Mouse (Mus musculus) liver, embryonic 14.5 days (tissue): ENCODE results near the gene Wasl. TPM values are rescaled to one million over a fixed set of nuclear protein-coding genes. Genes with fewer than 3 reads are reported as not detected.

Experiments used
- ATAC-seq: fragments of 200-750 bp; cut with Nextera tagmentation; 2 replicates; pipeline ENCODE4 v1.8.0; 2017; ENCODE audit warnings: moderate number of reproducible peaks, mild to moderate bottlenecking, moderate library complexity; ENCODE audit not compliant: insufficient read depth
- DNase-seq, 3 experiments: peaks; one replicate each; pipeline ENCODE4 v3.0.0-alpha.2; 2012 to 2013; ENCODE audit warnings: low read depth in 3 of 3, low spot score in 3 of 3
- H3K27ac ChIP-seq: fragments of 300-500 bp; sonication (generic); 2 replicates; pipeline ENCODE4 v1.5.1; 2014; ENCODE audit warnings: moderate library complexity, mild to moderate bottlenecking, control low read depth, inconsistent platforms
- H3K27me3 ChIP-seq: fragments of 300-500 bp; sonication (generic); 2 replicates; pipeline ENCODE4 v1.6.1; 2014; ENCODE audit warnings: mild to moderate bottlenecking, low read length, moderate library complexity; ENCODE audit not compliant: control insufficient read depth, insufficient read depth
- H3K36me3 ChIP-seq: fragments of 300-500 bp; sonication (generic); replicated peaks from 2 replicates; pipeline ENCODE4 v1.6.1; 2014; ENCODE audit warnings: low read depth; ENCODE audit not compliant: control insufficient read depth, insufficient read depth
- H3K4me1 ChIP-seq, 2 experiments: fragments of 200-500 bp in 1 of 2; fragments of 300-500 bp in 1 of 2; sonication (generic) in 1 of 2; replicated peaks; 2 replicates each; pipeline ENCODE4 v1.6.1; 2012 to 2014; ENCODE audit warnings: antibody characterized with exemption in 1 of 2, inconsistent platforms in 1 of 2, low read length in 1 of 2; ENCODE audit not compliant: control insufficient read depth in 2 of 2, insufficient read depth in 2 of 2
- H3K4me2 ChIP-seq: fragments of 300-500 bp; sonication (generic); 2 replicates; pipeline ENCODE4 v1.6.1; 2014; ENCODE audit warnings: low read depth, mild to moderate bottlenecking, control low read depth, moderate library complexity
- H3K4me3 ChIP-seq, 2 experiments: fragments of 200-500 bp in 1 of 2; fragments of 300-500 bp in 1 of 2; sonication (generic) in 1 of 2; 2 replicates each; pipeline ENCODE4 v1.5.1; 2012 to 2014; ENCODE audit warnings: low read depth in 2 of 2, low read length in 2 of 2, mild to moderate bottlenecking in 2 of 2, control low read depth in 1 of 2, inconsistent platforms in 1 of 2, moderate library complexity in 1 of 2; ENCODE audit not compliant: insufficient read depth in 1 of 2
- H3K9ac ChIP-seq: fragments of 300-500 bp; sonication (generic); replicated peaks from 2 replicates; pipeline ENCODE4 v1.6.1; 2014; ENCODE audit warnings: mild to moderate bottlenecking, control low read depth, moderate library complexity
- H3K9me3 ChIP-seq: fragments of 300-500 bp; sonication (generic); 2 replicates; pipeline ENCODE4 v1.6.1; 2016; ENCODE audit warnings: low read length, mixed read lengths; ENCODE audit not compliant: control insufficient read depth
- CTCF ChIP-seq: IDR thresholded peaks from 2 replicates; pipeline ENCODE4 v1.5.1; 2016; ENCODE audit warnings: antibody characterized with exemption, low read depth, control low read depth
- EP300 ChIP-seq: IDR thresholded peaks from 2 replicates; pipeline ENCODE4 v1.6.1; 2016; ENCODE audit warnings: antibody characterized with exemption, low read depth
- WGBS: fragments of 180-500 bp; shearing (Covaris S2); extraction: QIAGEN DNeasy Blood & Tissue Kit; methylation state at CpG from one replicate; pipeline ENCODE4 v1.1.7; 2014; ENCODE audit not compliant: insufficient replicate concordance; 5-methylcytosine and 5-hydroxymethylcytosine counted together
- polyA plus RNA-seq, 2 experiments: library from polyadenylated mRNA; depleted of rRNA in 1 of 2; stranded (reverse) in 1 of 2; unstranded in 1 of 2; fragments of >200 nt; fragmentation: Nextera tagmentation in 1 of 2; extraction: Ambion mirVana in 1 of 2; gene quantifications; 2 replicates each; pipeline versions ENCODE4 v1.2.1 to v1.2.3; 2012 to 2014

The Wasl gene
- polyA plus RNA-seq, 2 experiments = 6.0 to 11.4 TPM

DNA sequence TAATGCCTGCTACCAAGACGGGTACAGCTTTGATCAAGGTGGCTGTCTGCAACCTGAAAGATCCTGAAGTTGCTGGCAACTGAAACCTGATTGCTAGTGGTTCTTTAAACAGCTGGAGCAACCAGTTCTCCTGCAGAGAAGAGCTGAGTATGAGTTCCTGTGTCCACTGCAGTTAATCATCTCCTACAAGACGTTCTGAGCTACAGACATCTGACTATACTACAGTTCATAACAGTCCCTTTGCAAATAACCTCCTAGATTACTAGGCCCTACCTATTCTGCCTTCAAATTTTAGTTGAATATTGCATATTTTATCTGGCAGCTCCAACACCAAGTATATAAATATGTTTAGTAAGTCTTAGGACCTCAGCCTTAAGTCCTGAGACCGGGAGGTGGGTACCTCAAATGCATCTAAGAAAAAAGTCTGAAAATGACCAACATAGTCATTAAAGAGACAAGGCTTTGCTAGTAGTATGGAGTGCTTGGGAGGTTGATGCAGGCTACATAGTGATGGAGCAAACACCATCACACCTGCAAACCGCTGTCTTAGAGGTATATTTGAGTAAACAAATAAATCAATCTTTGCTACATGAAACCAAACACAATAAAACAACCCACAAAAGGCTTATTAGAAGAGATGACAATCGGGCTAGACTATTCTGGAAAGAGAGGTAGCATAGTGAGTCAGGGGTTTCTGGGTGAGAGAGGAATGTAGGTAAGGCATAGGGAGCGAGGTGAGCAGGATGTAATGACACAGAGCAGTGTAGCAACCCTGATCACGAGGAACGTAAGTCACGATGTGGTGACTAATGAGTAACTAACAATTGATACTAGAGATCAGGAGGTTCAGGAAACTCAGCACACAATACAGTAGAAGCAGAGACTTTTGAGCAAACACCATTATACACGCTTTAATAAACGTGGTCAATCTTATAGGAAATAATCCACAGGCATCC, 29.9 kb upstream of the Wasl start:
- DNase-seq (no peak), ATAC-seq (no peak)
- Histone ChIP-seq H3K9ac (no peak overlapping the region), H3K9me3 (no peaks in the 10 kb centered on the region), H3K4me2 (no peak overlapping the region), H3K27ac (no peak overlapping the region), H3K4me3 (no peak overlapping the region), H3K4me1 (no peaks in the 10 kb centered on the region), H3K27me3 (no peaks in the 10 kb centered on the region), H3K36me3 (no peaks in the 10 kb centered on the region)
- WGBS = 53% methylated on average over 11 of the region's 11 CpGs
- TF ChIP-seq EP300 (no peak), CTCF (no peak)

- no peak overlapping the region for H3K4me2 ChIP-seq
- no peak for TF ChIP-seq EP300
- no peak for TF ChIP-seq CTCF
- H3K9me3 ChIP-seq = no peaks in the 10 kb centered on the region
- no peaks in the 10 kb centered on the region for H3K27me3 ChIP-seq
- H3K4me3 ChIP-seq = no peak overlapping the region
- no peak for DNase-seq
- H3K4me1 ChIP-seq = no peaks in the 10 kb centered on the region
- no peak overlapping the region for H3K27ac ChIP-seq
- WGBS = 48% methylated on average over 1 of the region's 1 CpGs
- H3K36me3 ChIP-seq = no peaks in the 10 kb centered on the region
- ATAC-seq = no peak
- no peak overlapping the region for H3K9ac ChIP-seq
Observed at GRCm38 (mm10) chr6:24687871-24688270, 23.1 kb upstream of the Wasl start.

GRCm38 (mm10) chr6:24683113-24683512, 18.3 kb upstream of the Wasl start:
- DNase-seq = no peak
- H3K4me2 ChIP-seq = no peak overlapping the region
- H3K27ac ChIP-seq = no peak overlapping the region
- H3K9ac ChIP-seq = no peak overlapping the region
- H3K36me3 ChIP-seq = no peaks in the 10 kb centered on the region
- WGBS = 68% methylated on average over 3 of the region's 3 CpGs
- no peaks in the 10 kb centered on the region for H3K27me3 ChIP-seq
- no peaks in the 10 kb centered on the region for H3K9me3 ChIP-seq
- ATAC-seq = no peak
- H3K4me1 ChIP-seq = no peaks in the 10 kb centered on the region
- TF ChIP-seq CTCF (no peak), EP300 (no peak)
- no peak overlapping the region for H3K4me3 ChIP-seq

DNA sequence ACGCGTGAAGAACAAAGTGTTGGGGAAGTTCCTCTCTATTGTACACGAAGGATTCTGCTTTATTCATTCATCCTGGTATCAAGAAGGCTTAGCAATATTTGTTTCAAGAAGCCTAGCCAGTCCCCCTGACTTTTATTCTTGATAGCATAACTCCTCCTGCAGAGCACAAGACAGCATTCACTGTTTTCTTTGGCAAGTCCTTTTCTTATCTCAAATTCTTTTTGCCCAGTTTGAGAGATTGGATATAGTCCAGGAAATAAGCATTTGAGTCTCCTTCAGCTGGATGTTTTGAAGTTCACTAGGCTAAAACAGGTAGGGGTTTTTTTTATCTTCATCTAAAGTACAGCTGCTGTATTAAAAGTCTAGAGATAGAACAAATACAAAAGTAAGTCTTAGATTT, 3.0 kb upstream of the Wasl start:
- Histone ChIP-seq H3K4me1 (peaks cover 0 to 5% of the 10 kb centered on the region in 2 experiments; a peak in 1 of 4 replicates), H3K27me3 (no peaks in the 10 kb centered on the region), H3K9me3 (no peaks in the 10 kb centered on the region), H3K9ac (no peak overlapping the region), H3K27ac (no peak overlapping the region), H3K36me3 (no peaks in the 10 kb centered on the region), H3K4me3 (no peak overlapping the region), H3K4me2 (no peak overlapping the region)
- ATAC-seq (no peak), DNase-seq (no peak)
- TF ChIP-seq CTCF (no peak), EP300 (no peak)
- 65% methylated on average over 3 of the region's 3 CpGs for WGBS

- WGBS = 76% methylated on average over 5 of the region's 5 CpGs
- H3K36me3 ChIP-seq = no peaks in the 10 kb centered on the region
- no peaks in the 10 kb centered on the region for H3K27me3 ChIP-seq
- H3K4me2 ChIP-seq = no peak overlapping the region
- H3K9ac ChIP-seq = no peak overlapping the region
- peaks cover 6 to 10% of the 10 kb centered on the region in 2 experiments; a peak in 3 of 4 replicates for H3K4me1 ChIP-seq
- H3K27ac ChIP-seq = no peak overlapping the region
- H3K4me3 ChIP-seq = no peak overlapping the region
- TF ChIP-seq EP300 (no peak), CTCF (no peak)
- no peak for ATAC-seq
- H3K9me3 ChIP-seq = no peaks in the 10 kb centered on the region
- DNase-seq = no peak
Observed at GRCm38 (mm10) chr6:24666248-24666647, 1.4 kb upstream of the Wasl start.
